Mouse (Mus musculus) right cerebral cortex, postnatal 36 days (tissue): ENCODE measurements around the gene Lmx1a.

Source experiments
- DNase-seq, 2 experiments: peaks; one replicate each; pipeline ENCODE4 v3.0.0; 2022; ENCODE audit warnings: low spot score in 2 of 2, mixed read lengths in 1 of 2

The Lmx1a gene

GRCm38 (mm10) chr1:167784067-167784466 lies 95.0 kb downstream of the Lmx1a start:
- no peak for DNase-seq

GRCm38 (mm10) chr1:167788684-167789413 lies 99.8 kb downstream of the Lmx1a start:
- DNase-seq = no peak

GRCm38 (mm10) chr1:167789448-167789847 lies 100.4 kb downstream of the Lmx1a start:
- DNase-seq = no peak

- no peak for DNase-seq
These were observed 101.7 kb downstream of the Lmx1a start for GRCm38 (mm10) chr1:167790688-167791087.

GRCm38 (mm10) chr1:167791221-167791620 lies 102.2 kb downstream of the Lmx1a start:
- no peak for DNase-seq

DNA sequence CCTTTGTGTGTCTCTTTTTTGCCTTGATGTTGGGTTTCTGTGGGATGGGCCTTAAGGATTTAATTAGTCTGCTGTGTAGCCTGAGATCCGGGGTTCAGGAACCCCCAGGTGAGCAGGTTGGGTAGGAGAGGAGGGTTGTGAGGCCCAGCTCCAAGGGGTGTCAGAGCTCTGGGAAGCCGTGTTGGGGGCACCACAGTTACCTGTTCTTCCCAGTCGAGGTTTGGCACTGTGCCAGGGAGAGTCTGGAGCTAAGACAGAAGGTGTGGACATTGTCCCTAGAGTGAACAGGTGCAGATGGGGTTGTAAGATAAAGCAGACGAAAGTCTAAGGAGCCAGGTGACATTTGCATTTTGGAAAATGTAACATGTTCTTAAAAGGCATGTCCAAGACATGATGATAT lies 112.9 kb downstream of the Lmx1a start:
- no peak for DNase-seq

GRCm38 (mm10) chr1:167802510-167803271 lies 113.7 kb downstream of the Lmx1a start:
- no peak for DNase-seq

DNA sequence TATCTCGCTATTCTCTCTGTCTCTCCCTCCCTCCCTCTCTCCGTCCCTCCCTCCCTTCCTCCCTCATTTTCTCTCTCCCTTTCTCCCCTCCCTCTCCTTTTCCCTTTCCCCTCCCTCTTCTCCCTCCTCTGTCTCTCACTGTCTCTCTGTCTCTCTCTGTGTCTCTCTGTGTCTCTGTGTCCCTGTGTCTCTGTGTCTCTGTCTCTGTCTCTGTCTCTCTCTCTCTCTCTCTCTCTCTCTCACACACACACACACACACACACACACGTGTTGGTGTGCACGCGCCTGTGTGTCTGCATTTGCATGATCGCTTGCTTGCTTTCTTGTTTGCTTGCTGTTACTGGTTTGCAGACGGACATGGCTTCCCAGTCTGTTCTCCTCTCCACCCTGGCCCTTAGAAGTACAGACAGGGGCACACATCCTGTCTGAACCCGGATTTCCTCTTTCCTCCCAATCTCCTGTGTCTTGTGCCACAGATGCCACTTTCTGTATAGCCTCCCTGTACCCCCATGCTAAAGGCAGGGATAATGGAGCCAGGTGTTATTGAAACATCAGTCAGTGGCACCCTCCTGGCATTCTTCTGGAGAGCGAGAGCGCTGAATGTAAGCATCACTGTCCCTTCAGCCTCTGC lies 114.4 kb downstream of the Lmx1a start:
- no peak for DNase-seq

DNA sequence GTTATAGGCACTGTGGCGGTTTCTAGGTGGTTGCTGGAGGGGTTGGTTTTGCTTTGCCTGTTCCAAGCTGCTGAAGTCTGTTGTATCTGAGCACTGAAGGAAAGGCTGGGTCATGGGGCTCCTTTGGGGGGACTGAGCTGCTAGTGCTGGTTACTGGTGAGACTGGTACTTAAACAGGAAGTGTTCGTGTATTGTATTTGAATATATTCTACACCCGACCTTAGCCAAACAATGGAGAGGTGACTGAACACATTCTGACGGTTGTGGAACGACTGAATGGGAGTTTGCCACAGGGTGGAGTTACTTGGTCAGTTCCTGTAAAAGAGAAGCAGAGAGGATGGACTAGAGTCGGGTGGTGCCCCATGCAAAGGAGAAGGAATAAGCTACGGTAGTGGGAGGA lies 115.8 kb downstream of the Lmx1a start:
- DNase-seq = no peak

DNA sequence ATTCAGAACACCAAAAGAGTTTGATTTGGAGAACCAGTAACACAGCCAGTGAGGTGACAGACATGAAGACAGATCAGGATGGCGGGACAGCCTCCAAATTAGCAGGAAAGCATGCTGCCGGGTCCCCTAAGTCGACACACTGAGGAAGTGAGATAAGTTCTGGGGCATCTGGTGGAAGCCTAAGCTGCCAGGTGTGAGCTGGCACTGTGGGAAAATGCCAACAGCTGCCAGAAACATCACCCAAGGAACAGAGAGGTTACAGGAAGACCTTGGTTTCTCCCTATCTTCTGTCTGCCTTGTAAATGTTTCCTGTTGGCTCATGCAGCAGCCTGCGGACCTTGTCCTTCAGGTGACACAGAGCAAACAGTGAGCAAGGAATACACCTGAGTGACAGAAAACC lies 122.1 kb downstream of the Lmx1a start:
- no peak for DNase-seq

- DNase-seq = no peak
These were observed 126.1 kb downstream of the Lmx1a start for GRCm38 (mm10) chr1:167815166-167815565.

- DNase-seq = no peak
These were observed 128.0 kb downstream of the Lmx1a start for GRCm38 (mm10) chr1:167817028-167817427.

GRCm38 (mm10) chr1:167817616-167818015 lies 128.6 kb downstream of the Lmx1a start:
- DNase-seq = no peak

DNA sequence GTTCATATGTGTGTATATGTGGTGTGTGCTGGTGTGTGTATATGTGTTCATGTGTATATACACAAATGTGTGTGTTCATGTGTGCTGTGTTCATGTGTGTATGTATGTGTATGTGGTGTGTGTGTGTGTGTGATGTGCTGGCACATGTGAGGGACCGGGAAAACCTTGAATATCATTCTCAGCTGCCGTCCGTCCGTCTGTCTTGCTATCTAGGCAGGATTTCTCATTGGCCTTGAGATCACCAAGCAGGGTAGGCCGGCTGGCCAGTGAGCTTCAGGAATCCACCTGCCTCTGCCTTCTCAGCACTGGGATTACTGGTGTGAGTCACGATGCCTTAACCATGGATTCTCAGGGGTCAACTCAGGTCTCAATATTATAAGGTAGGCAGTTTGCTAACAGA lies 131.0 kb downstream of the Lmx1a start:
- DNase-seq = no peak

- no peak for DNase-seq
These were observed 132.1 kb downstream of the Lmx1a start for GRCm38 (mm10) chr1:167821125-167821524.

GRCm38 (mm10) chr1:167830291-167830690 lies 141.3 kb downstream of the Lmx1a start:
- DNase-seq = no peak

DNA sequence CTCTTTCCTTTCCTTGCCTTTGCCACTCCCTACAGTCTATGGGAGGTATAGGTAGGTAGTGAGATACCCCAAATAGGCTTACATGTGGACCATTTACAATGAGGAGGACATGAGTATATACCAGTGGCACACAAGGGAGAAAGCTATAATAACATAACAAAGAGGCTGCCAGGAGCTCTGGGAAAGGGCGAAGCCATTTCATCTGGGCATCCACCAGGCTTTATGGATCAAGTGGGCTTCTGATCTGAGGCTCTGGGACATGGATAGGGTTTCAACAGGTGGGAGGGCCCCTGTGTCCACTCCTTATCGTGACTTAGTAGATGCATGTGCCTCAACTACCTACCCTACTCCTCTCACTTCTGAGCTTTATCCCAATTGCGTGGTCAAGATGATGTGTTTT lies 142.6 kb downstream of the Lmx1a start:
- no peak for DNase-seq

DNA sequence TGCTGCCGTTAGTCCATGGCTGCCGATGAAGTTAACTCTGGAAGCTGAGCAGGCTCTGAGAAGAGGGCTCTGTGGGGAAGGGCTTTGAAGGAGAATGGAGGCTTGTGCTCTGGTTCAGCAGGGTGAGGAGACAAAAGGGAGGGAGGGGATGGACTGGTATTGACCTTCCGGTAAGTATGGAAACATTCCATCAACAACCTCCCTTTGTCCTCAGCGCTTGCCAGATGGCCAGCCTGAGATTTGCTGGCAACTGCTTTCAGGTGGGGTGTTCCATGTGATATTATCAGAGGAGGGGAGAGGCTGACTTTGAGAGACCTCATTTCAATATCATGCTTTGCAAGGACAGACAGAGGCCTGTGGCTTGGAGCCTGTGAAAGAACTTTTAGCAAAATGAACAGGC lies 165.8 kb downstream of the Lmx1a start:
- DNase-seq = no peak

DNA sequence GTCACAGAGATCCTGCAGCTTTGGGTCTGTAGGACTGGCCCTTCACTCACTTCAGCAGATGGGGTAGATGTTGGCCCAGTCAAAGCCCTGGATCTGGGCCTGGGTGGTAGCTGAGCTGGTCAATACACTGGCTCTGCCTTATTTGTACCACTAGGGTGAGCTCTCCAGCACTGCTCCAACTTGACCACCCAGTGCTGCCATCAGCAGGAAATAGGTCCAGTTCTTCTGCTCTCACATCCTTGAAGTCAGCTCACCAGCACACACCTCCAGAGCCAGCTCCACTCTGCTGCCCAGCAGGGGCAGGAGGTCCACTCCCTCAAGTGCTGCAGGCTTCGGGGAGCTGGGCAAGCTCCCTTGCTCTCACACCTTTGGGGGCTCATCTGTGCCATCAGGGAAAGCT lies 183.0 kb downstream of the Lmx1a start:
- no peak for DNase-seq

DNA sequence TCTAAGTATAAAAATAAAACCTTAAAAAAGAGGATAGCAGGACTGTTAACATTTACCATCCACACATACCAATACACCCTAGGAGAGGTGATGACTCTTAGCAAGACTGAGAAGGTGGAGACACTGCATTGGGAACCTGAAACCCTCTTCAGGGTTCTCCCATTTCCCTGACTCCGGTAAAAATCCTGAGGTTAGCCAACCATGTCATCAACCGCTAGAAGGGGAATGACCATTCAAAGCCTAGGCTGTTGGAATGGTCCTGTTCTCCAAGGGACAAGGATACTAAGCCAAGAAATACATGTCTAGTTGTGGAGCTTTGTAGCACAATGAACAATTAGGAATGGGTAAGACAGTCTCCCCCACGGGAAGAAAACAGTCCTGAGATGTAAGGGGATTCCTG lies 185.1 kb downstream of the Lmx1a start:
- DNase-seq = no peak

- no peak for DNase-seq
These were observed 188.9 kb downstream of the Lmx1a start for GRCm38 (mm10) chr1:167877931-167878330.

GRCm38 (mm10) chr1:167878354-167878753 lies 189.3 kb downstream of the Lmx1a start:
- DNase-seq = no peak

GRCm38 (mm10) chr1:167885776-167886175 lies 196.7 kb downstream of the Lmx1a start:
- DNase-seq = no peak
